Mouse (Mus musculus) liver, embryonic 12.5 days (tissue): Measurements from ENCODE around the gene Mdm4. TPM values are rescaled to one million over a fixed set of nuclear protein-coding genes. Genes with fewer than 3 reads are reported as not detected.

Source experiments
- microRNA-seq: library from miRNA; unstranded; fragments of <30 nt; microRNA quantifications from one replicate; pipeline ENCODE4, GENCODE M21; 2017
- polyA plus RNA-seq: library from polyadenylated mRNA; unstranded; fragments of >200 nt; fragmentation: Nextera tagmentation; extraction: Ambion mirVana; gene quantifications from 2 replicates; pipeline ENCODE4 v1.2.1, GENCODE M21; 2016

The Mdm4 gene
- polyA plus RNA-seq, 1 experiment from 2014 or later: 24.9 TPM

Small RNA genes within 50 kb of the gene (microRNA-seq; reads per million reads assigned to microRNA genes)
- gene Gm44300: not detected

Other genes starting within 250 kb of the Mdm4 start
- gene Lrrn2, start 150.3 kb downstream of the Mdm4 start, polyA plus RNA-seq: 0.55 and 0.62 TPM in 2 replicates
- 1.8 and 1.9 TPM in 2 replicates for gene Pik3c2b, start 15.1 kb upstream of the Mdm4 start, polyA plus RNA-seq
- gene Ppp1r15b, start 100.6 kb upstream of the Mdm4 start, polyA plus RNA-seq: 60.8 and 63.8 TPM in 2 replicates
- gene Plekha6, start 133.6 kb upstream of the Mdm4 start, polyA plus RNA-seq: 2.1 and 2.2 TPM in 2 replicates